Mouse (Mus musculus): ENCODE results near the gene Mrpl58.

Gene Mrpl58

GRCm38 (mm10) chr11:115403338-115404124 is at the start of gene Mrpl58:
Gene Mrpl58, plus strand, starts transcription at chr11:115403752.
- DNase-seq: peak; percentile 86

GRCm38 (mm10) chr11:115354183-115354582 is 49.4 kb upstream of the Mrpl58 start:
- peak; percentile 77 for DNase-seq

GRCm38 (mm10) chr11:115358468-115358867 is 45.1 kb upstream of the Mrpl58 start:
- peak; percentile 90 for DNase-seq

- DNase-seq: peak; percentile 38
Measured at GRCm38 (mm10) chr11:115359293-115359692, 44.3 kb upstream of the Mrpl58 start.

GRCm38 (mm10) chr11:115359726-115360125 is 43.8 kb upstream of the Mrpl58 start:
- no peak for DNase-seq

GRCm38 (mm10) chr11:115364136-115364535 is 39.4 kb upstream of the Mrpl58 start:
- peak; percentile 53 for DNase-seq

- peak; percentile 70 for DNase-seq
Measured at GRCm38 (mm10) chr11:115366039-115366705, 37.4 kb upstream of the Mrpl58 start.

- DNase-seq: peak; percentile 79
Measured at GRCm38 (mm10) chr11:115366706-115367394, 36.7 kb upstream of the Mrpl58 start.

GRCm38 (mm10) chr11:115367395-115367944 is 36.1 kb upstream of the Mrpl58 start, which contains the start of gene Hid1:
Gene Hid1, minus strand, starts transcription at chr11:115367756.
- peak; percentile 90 for DNase-seq

- no peak for DNase-seq
Measured at GRCm38 (mm10) chr11:115370368-115370767, 33.2 kb upstream of the Mrpl58 start.

GRCm38 (mm10) chr11:115371354-115371753 is 32.2 kb upstream of the Mrpl58 start:
- DNase-seq: no peak

- DNase-seq: no peak
Measured at GRCm38 (mm10) chr11:115372015-115372414, 31.5 kb upstream of the Mrpl58 start.

GRCm38 (mm10) chr11:115372737-115373136 is 30.8 kb upstream of the Mrpl58 start:
- DNase-seq: no peak

GRCm38 (mm10) chr11:115373805-115374694 is 29.5 kb upstream of the Mrpl58 start:
- peak; percentile 84 for DNase-seq

GRCm38 (mm10) chr11:115374695-115375425 is 28.7 kb upstream of the Mrpl58 start:
- no peak for DNase-seq

GRCm38 (mm10) chr11:115376722-115377121 is 26.8 kb upstream of the Mrpl58 start:
- no peak for DNase-seq

- no peak for DNase-seq
Measured at GRCm38 (mm10) chr11:115377254-115377653, 26.3 kb upstream of the Mrpl58 start.

- DNase-seq: no peak
Measured at GRCm38 (mm10) chr11:115377854-115378253, 25.7 kb upstream of the Mrpl58 start.

- DNase-seq: no peak
Measured at GRCm38 (mm10) chr11:115381276-115381675, 22.3 kb upstream of the Mrpl58 start.

GRCm38 (mm10) chr11:115381743-115382539 is 21.6 kb upstream of the Mrpl58 start, which contains the start of gene Cdr2l:
Gene Cdr2l, plus strand, starts transcription at chr11:115381916.
- DNase-seq: peak; percentile 95
